Mouse (Mus musculus) T-cell, adult 2 months (primary cell): ENCODE results near the gene Gls.

ENCODE experiments used
- DNase-seq: peaks from one replicate; pipeline ENCODE4 v3.0.0; 2022; ENCODE audit warnings: low spot score

The Gls gene

DNA sequence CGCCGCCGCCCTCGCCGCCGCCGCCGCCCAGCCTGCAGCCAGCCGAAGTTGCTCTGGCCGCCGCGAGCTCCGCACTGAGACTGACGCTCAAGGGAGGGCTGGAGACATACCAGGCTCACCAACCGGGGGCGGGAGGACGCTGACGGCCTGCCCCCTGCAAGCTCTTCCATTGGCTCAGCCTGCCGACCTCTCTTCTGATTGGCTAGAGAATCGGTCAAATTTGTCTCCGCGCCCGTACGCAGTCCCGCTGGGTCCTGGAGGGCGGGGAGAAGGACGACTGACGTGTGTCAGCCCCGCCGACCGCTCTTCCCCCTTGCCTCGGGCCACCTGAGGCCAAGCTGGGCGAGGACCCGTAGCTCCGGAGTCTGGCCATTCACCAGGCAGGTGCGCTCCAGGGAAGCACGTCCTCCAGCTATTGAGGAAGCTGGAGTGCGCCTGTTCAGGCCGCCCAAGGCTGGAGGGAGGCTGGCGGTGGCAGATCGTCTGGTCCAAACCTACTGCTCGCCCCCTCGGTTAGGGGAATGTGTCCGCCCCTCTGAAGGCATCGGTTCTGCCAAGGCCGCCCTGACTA is at the start of gene Gls:
Gene Gls, minus strand, starts transcription at position 90 of the 571 bp plus-strand sequence.
- DNase-seq, result peak; percentile 97

- DNase-seq, result no peak
Measured at GRCm38 (mm10) chr1:52279831-52280595, 47.0 kb upstream of the Gls start.

- no peak for DNase-seq
Measured at GRCm38 (mm10) chr1:52279331-52279730, 46.3 kb upstream of the Gls start.

DNA sequence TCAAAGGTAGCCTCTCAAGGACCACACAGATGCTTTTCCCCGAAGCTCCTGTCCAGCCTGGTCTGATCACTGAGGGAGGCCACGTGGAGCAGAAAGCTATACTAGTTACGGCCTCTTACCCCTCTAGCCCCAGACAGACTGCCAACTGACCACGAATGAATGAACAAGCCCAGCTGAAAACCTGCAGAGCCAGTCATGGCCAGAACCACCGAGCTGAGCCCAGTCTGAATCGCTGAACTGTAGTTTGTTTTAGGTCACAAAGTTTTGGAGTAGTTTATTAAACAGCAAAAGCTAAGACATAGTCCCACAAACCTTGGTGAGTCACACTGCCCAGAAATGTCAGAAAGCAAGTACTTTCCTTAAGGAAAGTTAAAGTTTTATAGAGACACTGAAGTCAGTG is 45.0 kb upstream of the Gls start:
- no peak for DNase-seq

GRCm38 (mm10) chr1:52274210-52274609 is 41.2 kb upstream of the Gls start:
- DNase-seq, result no peak

GRCm38 (mm10) chr1:52272018-52272678 is 39.1 kb upstream of the Gls start:
- no peak for DNase-seq

DNA sequence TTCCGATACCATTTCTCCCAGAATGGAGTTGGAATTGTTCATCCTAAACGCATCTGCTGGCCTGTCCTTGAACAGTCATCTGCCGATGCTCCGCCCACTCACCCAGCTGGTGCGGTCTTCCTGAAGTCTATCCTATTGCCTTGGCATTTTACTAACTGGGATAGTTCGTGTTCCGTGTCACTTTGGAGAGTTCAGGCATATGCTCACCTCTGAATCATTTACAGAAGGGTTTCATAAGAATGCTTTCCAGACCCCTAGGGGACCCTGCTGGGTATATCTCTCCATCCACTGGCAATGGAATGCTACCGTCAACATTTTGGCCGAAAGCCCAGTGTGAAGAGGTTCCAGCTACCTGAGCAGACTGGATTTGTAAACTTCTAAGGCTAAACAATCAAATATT is 37.3 kb upstream of the Gls start:
- DNase-seq, result no peak

- DNase-seq, result no peak
Measured at GRCm38 (mm10) chr1:52269596-52269995, 36.6 kb upstream of the Gls start.

- no peak for DNase-seq
Measured at GRCm38 (mm10) chr1:52268006-52268405, 35.0 kb upstream of the Gls start.

- DNase-seq, result peak; percentile 57
Measured at GRCm38 (mm10) chr1:52267606-52268005, 34.6 kb upstream of the Gls start.

GRCm38 (mm10) chr1:52265886-52266516 is 33.0 kb upstream of the Gls start:
- no peak for DNase-seq

DNA sequence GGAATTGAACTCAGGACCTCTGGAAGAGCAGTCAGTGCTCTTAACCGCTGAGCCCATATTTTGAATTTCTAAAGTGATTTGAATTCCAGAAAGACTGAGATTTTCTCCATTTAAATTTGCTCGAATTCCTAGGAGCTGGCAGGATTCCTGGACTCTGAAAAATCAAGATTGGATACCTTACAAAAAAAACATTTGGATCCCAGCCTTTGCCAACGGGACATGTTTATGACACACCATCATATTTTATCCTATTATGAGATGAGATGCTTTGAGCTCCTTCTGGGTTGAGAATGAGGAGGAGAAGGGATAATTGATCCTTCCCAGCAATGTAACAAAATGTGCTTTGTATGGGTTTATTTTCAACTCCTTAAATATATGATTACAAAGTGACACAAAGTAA is 31.3 kb upstream of the Gls start:
- no peak for DNase-seq

DNA sequence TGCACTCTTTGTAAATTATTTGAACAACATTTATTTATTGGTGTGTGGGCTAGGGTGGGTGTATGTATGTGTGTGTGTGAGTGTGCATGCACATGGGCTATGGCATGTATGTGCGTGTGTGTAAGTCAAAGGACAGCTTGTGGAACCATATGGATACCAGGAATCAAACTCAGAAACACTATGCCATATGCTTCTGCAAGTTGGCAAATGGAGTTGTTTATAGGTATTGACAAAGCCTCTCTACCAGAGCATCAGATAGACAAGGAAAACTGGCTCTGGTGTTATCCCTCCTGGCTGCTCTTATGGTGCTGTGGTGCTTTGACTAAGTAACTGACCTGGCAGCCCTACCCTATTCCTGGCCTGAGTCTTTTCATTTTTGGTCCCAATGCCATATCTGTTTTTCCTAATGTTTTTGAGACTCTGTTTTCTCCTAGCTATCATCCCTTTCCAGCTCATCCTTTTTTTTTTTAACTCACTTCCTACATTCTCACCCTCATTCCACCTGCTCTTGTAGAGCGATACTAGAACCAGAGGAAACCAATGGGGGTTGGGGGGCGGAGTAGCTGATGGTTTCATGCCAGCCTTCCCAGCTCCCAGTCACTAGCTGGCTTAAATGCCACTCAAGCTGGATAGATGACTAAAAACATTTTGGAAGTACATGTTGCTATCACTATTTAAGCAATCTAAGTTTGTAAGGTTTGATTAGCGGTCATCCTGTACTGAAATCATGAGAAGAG is 27.5 kb upstream of the Gls start:
- DNase-seq, result no peak

GRCm38 (mm10) chr1:52258006-52258749 is 25.1 kb upstream of the Gls start:
- DNase-seq, result no peak

DNA sequence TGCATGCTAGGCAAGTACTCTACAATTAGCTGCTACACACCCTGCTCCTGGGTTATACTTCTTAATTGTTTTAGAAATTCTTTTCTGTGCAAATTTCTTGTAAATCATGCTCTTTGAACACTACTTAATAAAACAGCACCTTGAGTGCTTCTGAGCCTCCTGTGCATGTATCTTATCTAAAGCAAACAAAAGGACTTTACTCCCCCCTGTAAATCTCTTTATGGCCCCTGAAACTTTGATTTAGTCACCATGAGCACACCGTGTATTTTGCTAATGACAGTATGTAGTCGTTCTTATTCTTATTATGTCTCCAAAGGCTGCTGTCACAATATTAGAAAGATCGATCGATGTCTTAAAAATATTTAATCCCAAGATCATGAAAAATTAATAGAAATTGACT is 23.9 kb upstream of the Gls start:
- no peak for DNase-seq

DNA sequence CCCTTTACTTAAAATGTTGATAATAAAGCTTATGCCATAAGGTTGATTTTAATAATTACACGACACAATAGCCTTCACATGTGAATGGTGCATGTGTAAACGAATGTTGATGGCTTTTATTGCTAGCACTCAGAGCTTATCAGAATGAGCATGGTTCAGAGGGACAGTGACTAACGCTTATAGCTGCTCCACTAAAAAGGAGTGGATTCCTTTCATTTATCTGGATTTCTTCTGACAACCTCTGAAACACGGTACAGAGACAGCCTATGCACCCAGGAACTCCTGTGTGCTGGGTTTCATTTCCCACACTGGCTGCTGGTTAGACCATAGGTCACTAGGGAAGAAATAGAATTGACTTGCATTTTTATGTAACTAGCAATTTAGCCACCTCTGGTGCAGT is 23.2 kb upstream of the Gls start:
- no peak for DNase-seq

DNA sequence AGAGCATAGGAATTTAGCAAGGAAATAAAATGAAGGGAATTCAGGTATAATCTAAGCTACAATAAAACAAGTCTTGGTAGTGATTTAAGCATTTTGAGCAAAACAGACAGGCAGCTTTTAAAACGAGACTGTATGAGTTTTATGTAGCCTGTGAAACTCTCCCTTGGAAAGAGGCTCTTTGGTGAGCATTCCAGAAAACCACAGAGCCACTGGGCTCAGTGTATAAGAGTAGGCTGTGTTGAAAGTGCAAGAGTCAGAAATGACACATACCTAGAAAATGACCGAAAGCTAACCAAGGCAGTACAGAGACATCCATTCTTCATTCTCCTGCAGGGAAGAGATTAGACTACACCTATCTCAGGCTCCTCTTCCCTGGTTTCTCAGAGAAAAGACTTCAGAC is 21.4 kb upstream of the Gls start:
- no peak for DNase-seq

DNA sequence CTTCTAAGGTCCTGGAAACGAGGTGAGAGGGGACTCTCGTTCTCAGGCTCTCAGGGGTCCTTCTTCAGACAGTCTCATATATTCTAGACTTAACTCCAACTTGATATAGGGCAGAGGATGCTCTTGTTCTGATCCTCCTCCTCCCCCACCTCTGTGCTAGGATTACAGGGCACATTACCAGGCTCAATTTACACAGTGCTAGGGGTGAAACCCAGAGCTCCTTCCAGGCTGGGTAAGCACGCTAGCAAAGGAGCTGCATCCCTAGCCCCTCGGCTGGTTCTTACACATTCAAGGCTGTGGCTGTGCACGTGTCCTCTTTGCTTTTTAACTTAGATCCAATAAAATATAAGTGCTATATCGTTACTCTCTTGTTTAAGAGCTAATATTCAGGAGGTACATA is 20.4 kb upstream of the Gls start:
- DNase-seq, result no peak

GRCm38 (mm10) chr1:52252447-52252846 is 19.4 kb upstream of the Gls start:
- no peak for DNase-seq

GRCm38 (mm10) chr1:52251038-52251735 is 18.2 kb upstream of the Gls start:
- DNase-seq, result no peak
